Mouse (Mus musculus) spleen, postnatal 4 days (tissue): Measurements from ENCODE around the gene Tmem198.
A peak's percentile ranks its signal among the peaks of the same experiment; 100 is the strongest.

ENCODE experiments used
- DNase-seq, 2 experiments: peaks; one replicate each; pipeline ENCODE4 v3.0.0; 2022; ENCODE audit warnings: low spot score in 2 of 2

Gene Tmem198

DNA sequence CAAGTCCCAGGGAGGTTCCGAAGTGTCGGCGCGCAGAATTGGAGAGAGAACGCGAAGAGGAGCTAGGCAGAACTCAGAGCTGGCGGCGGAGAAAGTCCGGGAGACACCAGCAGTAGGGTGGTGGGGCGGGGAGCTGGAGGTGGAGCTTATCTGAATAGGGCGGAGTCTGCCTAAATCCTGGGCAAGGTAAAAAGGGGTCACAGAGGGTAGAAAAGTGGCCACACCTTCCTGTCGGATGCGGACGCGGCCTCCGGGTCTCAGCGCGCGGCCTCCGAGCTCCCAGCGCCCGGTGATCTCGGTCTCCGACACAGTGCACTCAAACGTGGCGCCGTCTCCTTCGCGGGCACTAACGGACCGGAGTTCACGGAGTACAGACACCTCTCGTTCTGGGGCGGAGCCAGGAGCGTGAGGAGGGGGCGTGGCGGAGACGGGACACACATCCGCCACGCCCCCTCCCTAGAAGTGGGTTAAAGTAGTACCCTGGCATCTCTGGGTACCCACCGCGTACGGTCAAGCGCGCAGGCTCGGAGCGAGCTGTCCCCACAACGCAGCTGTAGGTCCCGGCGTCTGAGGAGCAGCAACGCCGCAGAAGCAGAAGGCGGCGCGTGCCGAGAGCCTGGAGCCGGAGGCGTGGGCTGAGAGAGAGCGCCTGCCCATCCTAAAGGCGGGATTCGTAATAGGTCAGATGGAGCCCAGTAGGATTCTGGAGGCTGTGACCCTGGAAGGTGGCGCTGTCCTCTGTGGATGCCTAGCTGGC, 8.3 kb downstream of the Tmem198 start:
- no peak for DNase-seq

DNA sequence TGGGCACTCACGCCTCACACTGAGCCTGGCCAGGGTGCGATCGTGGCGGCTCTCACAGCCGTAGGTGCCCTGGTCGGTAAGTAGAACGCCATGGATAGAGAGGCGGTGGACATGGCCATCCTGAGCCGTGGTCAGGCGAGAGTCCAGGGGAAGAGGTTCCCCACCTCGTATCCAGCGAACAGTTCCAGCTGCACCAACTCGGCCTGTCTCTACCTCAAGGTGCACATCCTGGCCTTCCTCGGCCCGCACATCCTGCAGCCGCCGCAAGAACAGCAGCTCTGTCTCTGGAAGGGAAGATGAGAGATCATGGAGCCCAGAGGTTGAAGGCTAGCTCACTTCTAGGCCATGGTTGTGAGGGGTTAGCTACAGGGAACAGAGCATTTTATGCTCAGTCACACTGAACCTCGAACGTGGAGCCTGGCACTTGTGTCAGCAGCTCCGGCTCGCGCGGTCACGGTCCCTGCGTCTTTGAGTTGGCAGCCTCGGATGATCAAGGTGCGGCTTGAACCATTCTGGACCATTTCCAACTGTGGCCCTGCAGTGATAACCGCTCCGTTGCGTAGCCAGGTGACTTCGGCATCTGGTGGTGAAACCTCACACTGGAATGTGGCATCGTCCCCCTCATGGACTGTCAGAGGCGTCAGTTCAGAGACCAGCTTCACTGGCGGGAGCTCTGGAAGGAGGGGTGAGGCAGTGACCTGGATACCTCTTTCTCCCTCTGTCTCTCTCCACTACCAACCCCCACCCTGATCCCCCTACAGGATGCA, 11.6 kb downstream of the Tmem198 start:
- DNase-seq = peak in 1 of 2 experiments; percentile 57

DNA sequence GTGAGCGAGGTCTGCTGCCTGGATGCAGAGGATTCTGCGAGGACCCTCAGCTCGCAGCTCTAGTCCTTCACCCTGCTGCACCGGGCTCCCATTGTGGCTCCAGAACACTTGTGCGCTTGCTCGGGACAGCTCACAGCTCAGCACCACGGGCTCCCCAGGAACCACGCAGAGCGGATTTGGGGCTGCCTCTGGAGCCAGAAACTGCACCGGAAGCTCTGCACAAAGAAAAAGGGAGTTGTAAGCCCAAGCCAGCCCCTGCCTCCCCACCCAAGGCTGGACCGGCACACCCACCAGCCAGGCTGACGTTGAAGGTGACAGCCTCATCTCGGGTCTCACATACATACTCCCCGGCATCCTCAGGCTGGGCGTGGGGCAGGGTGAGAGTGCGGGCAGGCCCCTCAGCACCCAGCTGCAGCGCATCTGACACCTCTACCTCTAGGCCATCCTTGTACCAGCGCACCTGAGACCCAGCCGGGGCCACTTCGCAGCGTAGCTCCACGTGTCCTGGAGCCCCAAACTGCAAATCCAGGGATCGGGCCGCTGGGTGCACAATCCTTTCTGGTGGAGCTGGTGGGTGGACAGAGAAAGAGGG, 13.3 kb downstream of the Tmem198 start:
- peak in 1 of 2 experiments; percentile 55 for DNase-seq

DNA sequence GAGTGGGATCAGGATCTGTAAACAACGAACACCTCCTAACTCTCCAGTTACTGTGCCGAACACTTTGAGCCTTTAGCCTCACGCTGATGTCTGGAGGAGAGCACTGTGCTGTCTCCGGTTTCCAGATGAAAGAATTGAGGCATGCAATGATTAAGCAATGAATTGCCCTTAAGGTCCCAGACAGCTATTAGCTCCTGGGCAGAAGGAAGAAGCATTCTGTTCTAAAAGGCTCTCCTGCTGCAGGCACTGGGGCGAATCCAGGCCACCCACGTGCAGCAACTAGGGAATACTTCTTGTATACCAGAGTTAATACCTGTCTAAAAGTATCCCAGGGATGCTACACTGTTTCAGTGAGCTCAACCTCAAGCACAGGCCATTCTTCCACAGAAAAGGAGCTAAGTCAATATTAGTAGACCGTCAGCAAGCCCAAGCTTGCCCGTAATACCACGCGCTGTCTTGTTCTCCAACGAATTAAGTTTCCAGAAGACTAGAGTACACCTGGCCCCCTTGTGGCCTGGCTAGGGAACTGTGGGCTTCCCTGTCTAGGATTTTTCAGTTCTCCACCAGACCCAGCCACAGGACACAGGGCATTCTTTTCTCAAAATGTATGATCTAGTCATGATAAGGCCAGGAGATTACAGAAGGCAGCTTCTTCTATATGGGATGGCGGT, 15.7 kb downstream of the Tmem198 start:
- peak in 1 of 2 experiments; percentile 62 for DNase-seq

DNA sequence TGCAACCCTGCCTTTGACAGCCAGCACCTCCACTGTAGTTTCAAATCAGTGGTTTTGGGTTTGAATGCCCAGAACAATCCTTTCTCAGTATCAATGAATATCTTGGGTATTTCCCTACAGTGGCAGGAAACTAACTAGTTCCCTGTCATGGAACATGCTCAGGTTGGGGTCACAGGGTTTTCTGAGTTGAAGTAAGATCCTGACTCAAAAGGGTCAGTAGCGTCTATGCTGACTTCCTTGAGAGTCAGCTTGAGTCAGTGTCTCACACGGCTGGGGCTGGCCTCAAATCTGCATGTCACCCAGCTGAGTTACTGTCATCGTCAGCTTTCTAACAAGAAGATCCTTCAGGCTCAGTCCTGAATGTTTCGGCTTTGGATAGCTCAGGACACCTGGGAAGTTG, 19.6 kb downstream of the Tmem198 start:
- DNase-seq = no peak

DNA sequence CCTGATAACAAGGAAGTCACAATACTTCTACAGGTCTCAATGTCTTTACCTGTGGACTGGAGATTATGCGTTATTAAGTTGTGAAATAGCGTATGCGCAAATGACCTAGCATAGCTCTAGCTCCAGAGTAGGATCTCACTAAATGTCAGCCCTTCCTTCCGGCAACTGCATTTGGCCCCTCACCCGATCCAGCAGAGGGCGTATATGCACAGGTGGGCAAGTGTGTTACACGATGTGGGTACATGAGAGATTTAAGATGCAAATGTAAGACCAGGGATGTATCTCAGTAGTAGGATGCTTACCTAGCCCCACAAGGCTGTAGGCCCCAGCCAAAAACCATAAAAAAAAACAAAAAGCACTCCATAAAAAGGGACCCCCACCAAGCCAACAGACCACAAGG, 20.1 kb downstream of the Tmem198 start:
- no peak for DNase-seq

DNA sequence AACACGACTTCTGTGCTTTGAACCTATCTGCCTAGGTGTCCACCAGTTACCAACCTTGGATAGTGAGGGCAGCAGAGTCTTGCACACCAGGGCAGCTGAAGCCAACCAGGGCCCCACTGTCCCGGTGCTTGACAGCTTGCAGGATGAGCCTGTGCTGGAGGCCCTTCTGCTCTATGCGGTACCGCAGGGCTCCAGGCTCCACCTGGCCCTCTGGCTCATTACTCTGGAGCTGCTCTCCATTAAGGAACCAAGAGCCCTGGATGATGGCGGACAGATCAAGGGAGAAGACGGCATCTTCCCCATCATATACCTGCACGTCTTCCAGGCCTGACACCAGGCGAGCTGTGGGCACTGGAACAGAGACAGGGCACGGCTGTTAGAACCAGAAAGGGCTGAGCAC, 22.6 kb downstream of the Tmem198 start:
- peak in 1 of 2 experiments; percentile 60 for DNase-seq

DNA sequence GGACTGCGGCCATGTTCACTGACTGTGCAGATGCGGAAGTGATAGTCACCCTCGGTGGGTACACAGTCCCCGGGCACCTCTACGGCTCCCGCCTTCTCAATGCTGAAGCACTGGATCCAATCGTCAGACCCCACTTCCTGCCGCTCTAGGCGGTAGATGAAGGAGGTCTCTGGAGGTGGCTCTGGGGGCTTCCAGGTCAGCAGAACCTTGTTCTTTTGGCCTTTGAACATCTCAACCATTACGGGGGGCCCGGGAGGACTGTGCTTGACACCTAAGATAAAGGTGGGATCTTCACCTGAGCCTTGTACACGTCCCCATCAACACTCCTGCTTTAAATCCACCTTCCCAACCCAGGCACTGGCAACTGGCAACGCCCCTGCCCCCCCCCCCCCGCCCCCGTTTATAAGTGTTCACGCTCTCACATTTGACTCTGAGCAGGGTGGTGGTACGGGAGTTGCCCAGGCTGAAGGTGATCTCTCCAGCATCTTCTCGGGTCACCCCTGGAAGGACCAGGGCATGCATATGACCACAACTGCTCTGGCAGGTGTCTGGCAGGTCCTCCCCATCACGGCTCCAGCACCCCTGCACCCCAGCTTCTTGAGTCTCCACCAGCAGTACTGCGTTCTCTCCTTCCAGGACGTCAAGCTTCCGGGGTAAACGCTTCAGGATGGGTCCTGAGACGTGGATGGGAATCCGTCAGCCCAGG, 23.8 kb downstream of the Tmem198 start:
- DNase-seq = peak in 1 of 2 experiments; percentile 59

DNA sequence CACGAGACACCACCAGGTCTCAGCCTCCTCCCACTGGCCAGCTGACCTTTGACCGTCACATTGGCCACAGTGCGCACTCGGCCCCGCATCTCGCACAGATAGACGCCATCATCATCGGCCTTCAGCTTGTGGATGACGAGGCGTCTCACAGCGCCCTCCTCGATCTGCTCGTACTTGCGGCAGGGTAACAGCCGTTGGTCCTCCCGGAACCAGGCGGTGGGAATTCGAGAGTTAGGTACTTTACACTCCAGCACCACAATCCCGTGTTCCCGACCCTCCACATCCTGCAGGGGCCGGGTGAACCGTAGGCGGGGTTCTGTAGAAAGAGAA, 24.3 kb downstream of the Tmem198 start:
- no peak for DNase-seq

DNA sequence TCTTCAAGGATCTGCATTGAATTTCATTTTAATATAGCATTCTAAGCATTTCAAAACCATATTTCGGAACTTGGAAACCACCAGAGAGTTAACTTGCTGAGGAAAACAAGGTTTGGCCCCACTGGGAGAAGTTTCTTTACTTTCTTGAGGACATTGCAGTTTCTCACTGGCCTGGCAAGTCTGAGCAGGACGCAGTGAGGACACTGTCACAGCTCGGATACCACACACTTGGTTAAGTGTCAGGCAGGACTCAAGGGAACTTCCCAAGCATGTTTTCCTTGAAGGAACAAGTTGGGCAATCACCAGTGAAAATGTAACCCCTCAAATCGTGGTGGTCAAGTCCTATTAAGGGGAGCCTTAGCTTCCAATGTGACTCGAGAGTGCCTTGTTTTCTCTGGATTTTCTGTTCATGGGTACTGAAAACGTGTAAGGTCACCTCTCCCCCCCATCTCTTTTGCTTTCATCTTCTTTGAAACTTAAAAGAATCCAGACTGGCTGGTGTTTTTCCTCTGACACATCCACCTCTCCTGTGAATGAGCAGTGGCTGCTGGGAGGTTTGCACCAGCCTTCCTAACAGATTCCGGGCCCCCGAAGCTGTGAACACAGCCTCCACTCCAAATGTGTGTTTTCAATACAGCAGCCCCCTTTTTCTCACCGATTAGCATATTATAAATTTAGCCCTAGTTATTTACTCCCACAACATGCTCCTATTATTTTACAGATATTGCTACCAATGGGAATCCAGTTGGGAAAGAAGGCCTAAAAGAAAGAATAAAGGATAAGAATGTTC, 25.1 kb downstream of the Tmem198 start:
- DNase-seq = no peak

DNA sequence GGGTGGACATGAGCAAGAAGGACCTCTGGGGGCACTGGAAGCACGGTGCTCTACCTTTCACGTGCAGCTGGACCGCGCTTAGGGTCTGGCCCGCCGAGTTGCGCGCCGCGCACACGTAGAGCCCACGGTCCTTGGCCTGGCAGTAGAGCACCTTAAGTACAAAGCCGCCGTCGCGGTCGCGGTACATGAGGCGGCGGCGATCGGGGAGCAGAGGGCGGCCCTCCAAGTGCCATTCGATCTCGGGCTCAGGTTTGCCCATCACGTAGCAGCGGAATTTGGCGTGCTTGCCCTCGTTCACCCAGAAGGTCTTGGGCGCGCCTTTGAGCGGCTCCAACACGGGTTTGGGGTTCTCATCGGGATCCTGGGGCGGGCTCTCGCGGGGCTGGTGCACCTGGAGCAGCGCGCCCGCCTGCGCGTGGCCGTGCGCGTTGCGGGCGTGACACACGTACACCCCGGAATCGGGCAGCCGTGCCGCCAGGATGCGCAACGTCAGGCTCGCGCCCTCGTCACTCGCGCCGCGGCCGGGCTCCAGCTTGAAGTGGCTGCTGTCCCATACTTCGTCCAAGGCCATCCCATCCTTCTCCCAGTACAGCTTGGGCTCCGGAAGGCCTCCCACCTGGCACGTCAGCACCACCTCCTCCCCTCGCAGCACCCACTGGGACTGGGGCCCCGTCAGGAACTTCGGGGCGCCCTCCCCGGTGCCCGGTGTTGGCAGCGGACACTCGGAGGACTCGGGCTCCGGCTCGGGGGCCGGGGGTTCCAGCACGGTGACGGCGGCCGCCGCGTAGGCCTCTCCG, 26.0 kb downstream of the Tmem198 start:
- DNase-seq = no peak

DNA sequence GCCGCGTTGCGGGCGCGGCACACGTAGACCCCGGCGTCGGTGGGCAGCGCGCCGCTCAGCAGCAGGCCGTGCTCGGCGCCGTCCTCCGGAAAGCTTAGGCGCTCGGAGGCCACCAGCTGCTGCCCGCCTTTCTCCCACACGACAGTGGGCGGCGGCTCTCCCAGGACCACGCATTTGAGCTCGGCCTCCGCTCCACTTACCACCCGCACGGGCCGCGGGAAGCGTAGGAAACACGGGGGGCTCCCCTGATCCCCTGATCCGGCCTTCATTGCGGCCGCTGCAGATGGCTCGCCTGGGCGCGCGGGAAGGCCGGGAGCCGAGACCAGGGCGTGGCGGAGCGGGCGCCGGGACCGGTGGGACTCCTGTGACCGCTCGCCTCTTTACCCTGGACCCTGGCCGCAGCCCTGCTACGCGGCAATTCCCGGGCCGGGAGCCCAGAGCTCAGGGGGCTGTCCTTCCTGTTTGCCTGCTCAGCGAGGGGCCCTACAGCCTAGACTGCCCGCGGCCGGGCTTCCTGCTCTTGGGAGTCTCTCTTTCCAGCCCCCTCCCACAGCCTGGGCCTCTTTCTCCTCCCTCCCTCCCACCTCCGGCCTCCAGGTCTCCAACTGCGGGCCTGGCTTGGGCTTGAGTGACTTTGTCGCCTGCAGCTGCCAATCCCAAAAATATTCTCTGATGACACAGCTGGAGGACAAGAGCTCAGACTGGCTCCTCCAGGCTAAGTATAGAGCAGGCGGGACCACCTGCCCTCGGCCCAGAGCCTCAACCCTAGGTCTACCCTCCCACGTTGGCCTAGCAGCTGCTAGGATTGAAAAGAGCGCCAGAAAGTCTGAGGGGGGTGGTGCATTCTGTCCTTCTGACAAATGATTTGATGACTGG, 26.9 kb downstream of the Tmem198 start, which contains the start of gene Obsl1:
Gene Obsl1 (minus strand): TSS at position 497 of the 876 bp plus-strand sequence.
- peak in 1 of 2 experiments; percentile 64 for DNase-seq

DNA sequence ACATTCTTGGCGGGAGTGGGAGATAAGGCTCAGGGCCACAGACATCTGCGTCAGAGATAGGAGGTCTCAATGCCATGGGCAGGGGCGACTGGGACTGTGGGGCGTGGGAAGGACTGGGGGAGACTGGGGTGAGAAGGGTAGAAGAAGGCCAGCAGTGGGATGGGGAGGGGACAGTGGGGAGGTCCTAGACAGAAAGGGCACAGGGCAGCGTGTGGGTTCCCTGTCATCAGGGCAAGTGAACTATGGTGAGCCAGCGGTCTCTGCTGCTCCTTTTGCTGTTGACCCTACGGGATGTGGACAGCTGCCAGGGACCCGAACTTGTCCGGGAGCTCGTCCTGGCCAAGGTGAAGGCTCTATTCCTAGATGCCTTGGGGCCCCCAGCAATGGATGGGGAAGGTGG, 27.7 kb downstream of the Tmem198 start, which contains the start of gene Inha:
Gene Inha (plus strand): TSS at position 72 of the 400 bp plus-strand sequence.
- peak in 1 of 2 experiments; percentile 60 for DNase-seq

DNA sequence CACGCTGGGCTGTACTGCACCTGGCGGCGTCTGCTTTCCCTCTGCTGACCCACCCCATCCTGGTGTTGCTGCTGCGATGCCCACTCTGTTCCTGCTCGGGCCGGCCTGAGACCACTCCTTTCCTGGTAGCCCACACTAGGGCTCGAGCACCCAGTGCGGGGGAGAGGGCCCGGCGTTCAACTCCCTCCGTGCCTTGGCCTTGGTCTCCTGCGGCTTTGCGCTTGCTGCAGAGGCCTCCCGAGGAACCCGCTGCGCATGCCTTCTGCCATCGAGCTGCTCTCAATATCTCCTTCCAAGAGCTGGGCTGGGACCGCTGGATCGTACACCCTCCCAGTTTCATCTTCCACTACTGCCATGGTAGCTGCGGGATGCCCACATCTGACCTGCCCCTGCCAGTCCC, 30.3 kb downstream of the Tmem198 start:
- no peak for DNase-seq

DNA sequence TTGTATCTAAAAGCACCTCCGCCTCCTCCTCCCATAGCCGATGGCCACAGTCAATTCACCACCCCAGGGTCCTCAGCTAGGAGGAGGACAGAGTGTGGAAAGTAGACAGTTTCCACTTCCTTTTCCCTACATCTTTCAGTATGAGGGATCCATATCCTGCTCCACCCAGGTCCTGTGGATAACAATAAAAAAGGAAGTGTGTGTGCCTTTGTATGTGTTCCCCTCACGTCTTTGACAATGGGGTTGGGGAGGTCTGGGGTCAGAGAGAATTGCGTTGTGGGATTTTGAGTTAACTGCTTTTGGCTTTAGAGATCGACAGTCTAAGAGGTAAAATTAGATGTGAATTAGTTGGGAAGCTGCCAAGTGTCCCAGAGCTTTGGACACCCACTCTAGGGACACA, 30.8 kb downstream of the Tmem198 start:
- DNase-seq = no peak

DNA sequence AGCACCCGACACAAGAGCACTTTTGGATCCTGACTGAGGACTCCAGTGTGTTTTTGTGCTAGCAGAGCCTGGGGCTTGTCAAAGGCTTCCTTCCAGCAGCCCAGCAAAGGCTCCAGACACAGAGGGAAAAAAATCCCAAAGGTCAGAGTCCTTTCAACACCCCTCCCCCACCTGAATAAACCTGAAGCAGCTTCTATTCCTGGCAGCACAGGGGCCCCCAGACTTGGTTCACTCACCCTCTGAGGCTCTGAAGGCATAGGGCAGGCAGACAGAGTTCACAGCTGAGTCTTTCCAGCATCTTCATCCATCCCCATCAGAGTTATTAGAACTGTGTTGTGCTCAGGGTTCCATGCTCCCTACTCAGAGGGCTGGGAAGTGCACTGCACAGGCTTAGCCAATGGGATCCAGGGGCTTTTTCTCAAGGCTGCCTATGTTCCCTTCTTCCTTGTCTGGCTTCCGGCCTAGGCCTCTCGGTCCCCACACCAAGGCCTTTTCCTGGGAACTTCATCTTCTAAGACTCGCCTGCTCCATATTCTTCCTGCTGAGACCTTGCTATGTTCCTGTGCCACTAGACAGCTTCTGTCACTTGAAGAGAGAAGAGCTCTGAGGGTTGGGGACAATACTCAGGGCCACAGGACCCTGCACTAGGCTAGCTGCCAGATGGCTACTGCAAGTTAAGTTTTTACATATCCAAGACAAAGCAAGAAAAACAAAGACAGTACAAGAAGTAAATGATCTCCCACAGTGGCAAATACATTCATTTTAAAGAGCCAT, 32.3 kb downstream of the Tmem198 start:
- DNase-seq = no peak

DNA sequence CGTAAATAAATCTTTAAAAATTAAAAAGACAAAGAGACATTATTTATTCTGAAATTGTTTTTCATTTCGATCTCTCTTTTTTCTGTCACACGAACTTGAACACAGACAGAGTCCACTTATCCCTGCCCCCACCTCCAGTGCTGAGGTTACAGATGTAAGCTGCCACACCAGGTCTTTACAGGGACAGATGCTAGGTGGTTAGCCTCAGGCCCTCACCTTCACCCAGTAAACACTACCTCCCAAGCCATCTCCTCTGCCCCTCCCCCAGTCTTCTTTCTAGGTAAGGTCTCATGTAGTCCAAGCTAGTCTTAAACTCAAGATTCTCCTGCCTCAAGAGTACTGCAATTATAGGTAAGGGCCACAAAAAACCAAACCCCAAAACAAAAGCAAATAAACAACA, 33.2 kb downstream of the Tmem198 start:
- no peak for DNase-seq
